Mouse (Mus musculus): ENCODE results near the gene Hmcn1. TPM values are rescaled to one million over a fixed set of nuclear protein-coding genes. Genes with fewer than 3 reads are reported as not detected.
A peak's percentile ranks its signal among the peaks of the same experiment; 100 is the strongest.

The Hmcn1 gene
- not detected in 2 replicates for total RNA-seq (2015; ENCODE audit: low replicate concordance)
- total RNA-seq (2017; ENCODE audit: low replicate concordance): not detected in 2 replicates

DNA sequence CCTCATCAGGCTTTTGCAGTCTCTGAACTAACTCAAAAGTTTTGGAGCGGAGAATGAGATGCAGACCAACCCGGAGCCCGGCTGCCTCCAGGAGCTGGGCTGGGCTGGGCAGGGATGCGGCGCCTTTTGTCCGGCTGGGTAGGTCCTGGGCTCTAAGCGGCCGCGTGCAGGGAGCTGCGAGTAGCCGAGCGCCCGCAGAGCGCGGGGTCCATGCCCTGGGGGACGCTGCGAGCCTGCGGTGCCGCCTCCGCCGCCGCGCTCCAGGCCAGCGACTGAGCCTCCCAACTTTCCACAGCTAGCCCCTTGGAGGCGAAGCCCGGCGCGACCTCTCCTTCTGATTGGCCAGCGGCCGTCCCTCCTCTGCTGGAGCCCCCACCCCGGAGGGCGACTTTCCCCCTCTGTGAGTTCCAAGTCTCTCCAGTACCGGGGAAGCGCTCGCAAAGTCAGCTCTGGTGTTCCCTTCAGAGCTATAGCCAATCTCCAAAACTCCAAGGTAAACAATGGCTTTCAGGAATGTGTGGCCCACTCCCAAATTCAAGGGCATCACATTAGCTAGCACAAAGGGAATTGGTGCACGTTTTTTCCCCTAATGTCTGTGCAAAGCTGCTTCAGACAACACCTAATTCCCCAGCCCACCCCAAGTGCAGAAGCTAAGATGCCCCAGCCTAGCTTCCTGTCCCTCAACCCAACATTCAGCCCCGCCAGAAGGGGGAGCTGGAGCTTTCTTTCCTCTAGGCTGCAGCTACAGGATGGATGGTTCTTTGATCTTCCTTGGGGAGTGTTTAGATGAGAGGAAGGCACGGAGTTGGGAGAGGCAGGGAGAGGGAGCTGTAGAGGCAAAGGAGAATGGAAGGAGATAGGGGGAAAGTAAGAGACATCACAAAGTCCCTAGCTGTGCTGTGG is at the start of gene Hmcn1:
Gene Hmcn1 (minus strand): TSS at position 274 of the 903 bp plus-strand sequence.
- ATAC-seq (replicated peaks; ENCODE audit: low FRiP score, poor library complexity, severe bottlenecking): no peak

GRCm38 (mm10) chr1:151040945-151041649 is 47.9 kb upstream of the Hmcn1 start:
- no peak for ATAC-seq (replicated peaks; ENCODE audit: low FRiP score, poor library complexity, severe bottlenecking)

- no peak for ATAC-seq (replicated peaks; ENCODE audit: low FRiP score, poor library complexity, severe bottlenecking)
Observed at GRCm38 (mm10) chr1:151040290-151040689, 47.1 kb upstream of the Hmcn1 start.

DNA sequence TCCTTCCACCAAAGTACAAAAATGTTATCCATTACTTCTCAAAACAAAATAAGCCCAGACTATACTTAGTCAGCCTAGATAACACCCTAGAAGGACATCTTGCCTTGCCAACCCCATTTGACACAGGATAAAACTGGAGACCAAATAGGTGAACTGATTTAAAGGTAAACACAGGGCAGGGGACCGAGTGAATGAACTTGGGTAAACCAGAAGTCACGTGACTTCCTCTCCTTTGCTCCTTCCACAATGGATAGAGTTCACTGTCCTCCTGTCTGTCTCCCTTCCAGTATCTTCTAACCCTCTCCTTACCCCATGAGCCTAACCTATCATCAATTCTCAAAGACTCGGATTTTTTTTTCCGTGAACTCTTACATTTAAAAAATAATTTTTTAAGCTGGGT is 46.0 kb upstream of the Hmcn1 start:
- ATAC-seq (replicated peaks; ENCODE audit: low FRiP score, poor library complexity, severe bottlenecking): no peak

- ATAC-seq (replicated peaks; ENCODE audit: low FRiP score, poor library complexity, severe bottlenecking): no peak
Observed at GRCm38 (mm10) chr1:151038566-151038965, 45.3 kb upstream of the Hmcn1 start.

DNA sequence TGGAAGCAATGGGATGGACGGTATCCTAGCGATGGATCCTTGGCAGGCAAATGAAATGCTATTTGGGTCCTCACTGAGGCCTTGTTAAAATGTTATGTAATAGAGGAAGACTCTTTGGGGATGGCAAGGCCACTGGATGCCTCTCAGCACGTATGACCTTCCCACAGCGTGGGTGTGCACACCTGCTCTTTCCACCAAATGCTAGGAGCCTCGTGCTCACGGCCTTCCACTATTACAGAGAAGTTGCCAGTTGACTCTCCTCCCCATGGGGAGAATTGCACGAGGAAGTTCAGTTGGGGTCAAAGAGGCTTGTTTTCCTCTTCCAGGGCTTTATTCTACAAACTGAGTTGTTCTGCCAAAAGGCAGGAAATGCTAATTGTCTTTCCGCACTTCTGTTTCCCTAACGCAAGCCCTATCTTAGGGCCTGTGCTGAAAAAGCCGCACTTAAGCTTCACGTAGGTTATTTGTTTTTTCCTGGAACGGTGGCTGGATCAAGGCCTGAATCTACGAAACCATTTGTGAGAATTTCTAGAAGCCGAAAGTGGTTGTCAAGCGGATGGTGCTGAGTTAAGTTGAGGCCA is 43.3 kb upstream of the Hmcn1 start:
- ATAC-seq (replicated peaks; ENCODE audit: low FRiP score, poor library complexity, severe bottlenecking): no peak

- no peak for ATAC-seq (replicated peaks; ENCODE audit: low FRiP score, poor library complexity, severe bottlenecking)
Observed at GRCm38 (mm10) chr1:151035766-151036165, 42.5 kb upstream of the Hmcn1 start.

- peak; percentile 68; the same call in 1 of the 2 replicates for ATAC-seq (replicated peaks; ENCODE audit: low FRiP score, poor library complexity, severe bottlenecking)
Observed at GRCm38 (mm10) chr1:151034993-151035592, 41.9 kb upstream of the Hmcn1 start.

GRCm38 (mm10) chr1:151033291-151033690 is 40.1 kb upstream of the Hmcn1 start:
- ATAC-seq (replicated peaks; ENCODE audit: low FRiP score, poor library complexity, severe bottlenecking): no peak

GRCm38 (mm10) chr1:151031581-151031980 is 38.3 kb upstream of the Hmcn1 start:
- no peak for ATAC-seq (replicated peaks; ENCODE audit: low FRiP score, poor library complexity, severe bottlenecking)

DNA sequence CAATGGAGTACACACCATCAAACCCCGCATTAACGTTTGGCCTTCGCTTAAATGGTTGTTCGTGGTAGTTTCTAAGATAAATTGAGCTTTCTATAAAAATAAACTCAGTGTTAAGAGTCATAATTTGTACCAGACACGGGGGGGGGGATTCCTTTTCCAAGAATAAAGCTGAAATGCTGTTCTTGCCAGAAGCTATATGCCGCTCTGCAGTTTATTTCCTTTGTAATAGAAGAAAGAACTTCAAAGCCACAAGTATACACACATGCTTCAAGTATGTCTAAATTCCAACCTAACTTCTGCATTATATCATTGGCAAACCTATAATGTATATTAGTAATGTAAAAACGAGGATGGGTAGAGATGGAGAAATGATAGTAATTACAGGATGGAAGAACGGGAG is 37.9 kb upstream of the Hmcn1 start:
- no peak for ATAC-seq (replicated peaks; ENCODE audit: low FRiP score, poor library complexity, severe bottlenecking)

GRCm38 (mm10) chr1:151025049-151025773 is 32.0 kb upstream of the Hmcn1 start:
- no peak for ATAC-seq (replicated peaks; ENCODE audit: low FRiP score, poor library complexity, severe bottlenecking)

DNA sequence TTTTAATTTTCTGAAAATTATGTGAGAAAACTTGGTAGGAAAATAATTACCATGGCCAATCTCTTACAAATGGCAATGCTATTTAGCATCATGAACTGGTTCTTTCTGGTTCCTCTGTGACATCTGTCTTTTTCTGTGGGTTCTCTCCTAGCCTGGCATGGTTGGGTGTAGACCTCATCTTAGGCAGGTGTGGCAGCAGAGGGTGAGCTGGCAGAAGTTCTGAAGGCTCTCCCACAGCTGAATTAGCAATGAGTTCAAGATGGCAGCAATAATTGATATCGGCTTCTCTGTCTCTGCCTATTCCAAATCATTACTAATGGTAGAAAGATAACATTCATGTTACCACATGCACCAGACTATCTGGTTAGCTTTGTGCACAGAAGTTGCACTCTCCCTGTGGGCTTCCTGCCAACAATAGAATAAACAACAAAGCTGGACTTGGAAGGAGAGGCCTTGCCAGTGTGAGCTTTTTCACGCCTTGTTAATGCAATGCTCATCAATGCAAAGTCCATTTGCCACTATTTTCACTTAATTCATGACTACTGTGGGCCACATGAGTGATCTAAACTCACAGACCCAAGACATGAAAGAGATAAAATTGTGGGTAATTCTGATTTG is 26.1 kb upstream of the Hmcn1 start:
- no peak for ATAC-seq (replicated peaks; ENCODE audit: low FRiP score, poor library complexity, severe bottlenecking)

DNA sequence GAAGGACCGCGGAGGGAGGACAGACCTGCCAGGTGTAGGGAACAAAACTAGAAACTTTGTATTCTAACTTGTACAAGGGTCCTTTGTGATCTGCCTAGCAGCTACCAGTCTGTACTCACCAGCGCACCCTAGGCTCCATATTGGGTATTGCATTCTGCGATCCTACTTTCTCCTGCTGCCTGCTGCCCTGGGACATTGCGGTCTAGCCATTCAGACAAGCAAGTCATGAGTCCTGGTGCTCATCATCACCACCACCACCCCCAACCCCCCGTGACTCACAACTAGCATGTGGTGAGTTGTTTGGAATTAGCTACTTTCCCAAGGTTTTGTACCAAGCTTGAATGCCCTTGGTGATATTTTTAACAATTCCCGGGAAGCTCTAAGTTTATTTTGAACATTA is 17.8 kb upstream of the Hmcn1 start:
- ATAC-seq (replicated peaks; ENCODE audit: low FRiP score, poor library complexity, severe bottlenecking): 0 out of 2 replicates have a peak, but pooled peaks have one; percentile 43

DNA sequence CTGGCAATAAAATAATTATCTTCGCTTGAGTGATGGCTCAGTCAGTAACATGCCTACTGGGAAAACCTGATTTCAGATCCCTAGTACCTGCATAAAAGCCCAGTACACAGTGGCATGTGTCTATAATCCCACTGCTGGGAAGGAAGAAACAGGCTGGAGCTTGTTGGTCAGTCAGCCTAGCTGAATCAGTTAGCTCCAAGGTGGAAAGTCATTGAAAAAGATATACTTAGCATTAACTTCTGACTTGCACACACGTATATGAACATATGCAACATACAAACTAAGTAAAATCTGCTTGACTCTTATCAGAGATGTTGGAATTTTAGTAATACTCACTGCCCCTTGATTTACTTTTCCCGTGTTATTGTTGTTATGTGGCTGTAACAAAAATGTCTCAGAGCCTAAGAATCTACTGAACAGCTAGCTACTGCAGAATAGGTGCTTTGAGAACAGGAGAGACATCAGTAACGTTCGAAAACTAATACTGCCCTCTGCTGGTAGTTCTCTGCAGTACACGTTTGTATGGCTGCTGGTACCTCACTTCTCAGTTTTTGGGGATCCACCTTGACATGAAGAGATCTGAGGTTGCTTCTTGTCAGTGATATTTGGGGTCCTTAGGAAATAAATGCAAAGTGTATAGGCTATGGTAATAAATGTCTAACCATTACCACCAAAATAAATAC is 16.0 kb upstream of the Hmcn1 start:
- ATAC-seq (replicated peaks; ENCODE audit: low FRiP score, poor library complexity, severe bottlenecking): peak; percentile 62; the same call in 1 of the 2 replicates

DNA sequence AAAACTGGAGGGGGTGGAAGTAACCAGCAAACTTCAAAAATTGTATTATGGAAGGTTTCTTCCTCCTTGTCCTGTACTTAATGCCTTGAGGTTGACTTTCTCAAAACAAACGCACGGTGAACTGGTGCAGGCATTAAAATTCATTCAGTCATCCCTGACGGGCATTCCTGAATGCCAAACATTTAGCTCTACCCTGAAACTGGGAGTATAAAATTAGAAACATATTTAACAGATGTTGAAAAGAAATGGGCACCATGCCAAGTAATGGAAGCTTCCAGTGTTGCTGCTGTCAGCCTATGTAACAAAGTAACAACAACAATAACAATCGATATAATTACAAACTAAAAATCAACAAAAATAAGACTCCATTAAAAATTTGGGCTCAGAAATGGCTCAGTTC is 14.5 kb upstream of the Hmcn1 start:
- ATAC-seq (replicated peaks; ENCODE audit: low FRiP score, poor library complexity, severe bottlenecking): no peak

GRCm38 (mm10) chr1:151004007-151004406 is 10.8 kb upstream of the Hmcn1 start:
- ATAC-seq (replicated peaks; ENCODE audit: low FRiP score, poor library complexity, severe bottlenecking): no peak

GRCm38 (mm10) chr1:151001868-151002428 is 8.7 kb upstream of the Hmcn1 start:
- no peak for ATAC-seq (replicated peaks; ENCODE audit: low FRiP score, poor library complexity, severe bottlenecking)
